Mouse (Mus musculus): ENCODE measurements around the gene Sipa1l3. TPM values are rescaled to one million over a fixed set of nuclear protein-coding genes. Genes with fewer than 3 reads are reported as not detected.

The Sipa1l3 gene
- polyA plus RNA-seq, 1 experiment from 2014 or later: 9.7 TPM

DNA sequence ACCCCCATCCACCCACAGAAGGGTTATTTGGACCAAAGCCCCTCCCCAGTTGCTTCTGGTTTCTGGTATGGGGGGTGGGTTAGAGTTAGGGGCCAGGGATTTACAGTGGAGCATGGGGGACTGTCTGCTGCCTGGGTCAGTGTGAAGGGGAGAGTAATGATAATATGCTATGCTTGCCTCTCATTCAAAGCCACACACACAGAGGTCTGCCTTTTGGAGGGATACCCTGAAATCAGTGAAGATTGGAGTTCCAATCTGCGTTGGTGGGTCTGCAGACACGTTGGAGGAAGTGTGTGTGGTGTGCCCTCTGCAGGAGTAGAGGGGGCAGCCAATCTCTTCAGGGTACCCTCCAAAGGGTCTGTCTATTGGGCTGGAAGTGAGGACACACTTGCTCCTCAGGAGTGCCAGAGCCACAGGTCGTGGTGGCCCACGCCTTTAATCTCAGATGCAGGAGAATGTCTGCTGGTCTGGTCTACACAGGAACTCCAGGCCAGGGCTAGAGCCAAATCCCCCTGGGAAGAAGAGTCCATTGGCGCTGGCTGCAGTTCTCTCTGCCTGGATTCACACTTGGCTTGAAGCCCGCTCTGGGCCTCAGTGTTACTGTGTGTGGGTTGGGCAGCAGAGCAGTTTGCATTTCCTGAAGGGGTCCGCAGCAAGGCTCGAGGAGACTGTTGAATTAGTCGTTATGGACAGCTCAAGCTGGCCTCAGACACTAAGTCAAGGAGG is 213.0 kb downstream of the Sipa1l3 start:
- ATAC-seq (ENCODE audit: low FRiP score, low TSS enrichment) (no peak), DNase-seq (ENCODE audit: low spot score) (no peak)
- Histone ChIP-seq H3K9me3 (ENCODE audit: control insufficient read depth, low read length) (no peaks in the 10 kb centered on the region), H3K27ac (replicated peaks) (no peak overlapping the region), H3K36me3 (ENCODE audit: control insufficient read depth, insufficient read depth, low read length) (no peaks in the 10 kb centered on the region), H3K9ac (ENCODE audit: low read length) (peak overlapping the region; percentile 23; the same call in 1 of the 2 replicates), H3K27me3 (ENCODE audit: control insufficient read depth, insufficient read depth, low read length) (no peaks in the 10 kb centered on the region), H3K4me3 (ENCODE audit: low read depth, low read length) (peak overlapping the region; percentile 41), H3K4me2 (replicated peaks; ENCODE audit: low read depth) (peak overlapping the region; percentile 89), H3K4me1 (replicated peaks; ENCODE audit: control insufficient read depth, insufficient read depth) (0 out of 2 replicates have a peak, but pooled peaks cover 2% of the 10 kb centered on the region)
- WGBS: 56% methylated on average over 9 of the region's 9 CpGs
- TF ChIP-seq EP300 (optimal IDR thresholded peaks at IDR 0.05): no peak
- TF ChIP-seq CTCF (IDR thresholded peaks at IDR 0.05; ENCODE audit: low read depth): no peak

DNA sequence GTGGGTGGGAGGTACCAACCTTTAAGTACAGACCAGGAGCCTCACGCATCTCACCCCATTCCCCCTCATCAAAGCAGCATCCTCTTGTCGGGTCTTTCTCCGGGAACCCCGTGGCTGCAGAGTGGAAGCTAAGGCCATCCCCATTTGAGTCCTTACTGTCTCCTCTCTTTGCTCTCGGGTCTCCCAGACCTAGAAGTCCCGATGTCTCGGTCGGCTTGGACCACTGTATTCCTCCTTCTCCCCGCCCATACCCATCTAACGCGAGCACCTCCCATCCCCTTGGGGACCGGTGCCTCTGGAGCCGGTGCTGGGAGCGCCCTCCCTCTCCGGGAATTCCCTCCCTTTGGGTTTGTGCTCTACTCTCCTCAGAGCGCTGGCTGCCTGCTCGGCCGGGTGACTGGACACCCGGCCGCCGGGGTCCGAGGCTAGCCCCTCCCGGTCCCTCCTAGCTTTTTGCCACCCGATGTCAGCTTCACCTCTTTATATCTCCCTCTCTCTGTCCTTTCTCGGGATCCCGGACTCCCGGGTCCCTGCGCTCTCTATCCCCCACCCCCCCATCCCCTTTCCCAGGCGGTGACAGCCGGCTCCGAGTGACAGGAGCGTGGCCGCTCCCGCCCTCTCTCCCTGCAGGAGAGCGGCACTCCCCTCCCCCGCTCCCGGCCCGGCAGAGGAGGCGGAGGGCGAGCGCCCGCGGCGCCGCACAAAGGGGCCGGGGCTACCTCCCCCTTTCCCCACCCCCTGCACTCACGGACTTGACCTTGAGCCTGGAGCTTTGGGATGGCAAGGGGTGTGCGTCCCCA is 213.8 kb downstream of the Sipa1l3 start:
- ATAC-seq (ENCODE audit: low FRiP score, low TSS enrichment) (no peak), DNase-seq (ENCODE audit: low spot score) (no peak)
- Histone ChIP-seq H3K9ac (ENCODE audit: low read length) (peak overlapping the region; percentile 23; the same call in 1 of the 2 replicates), H3K27me3 (ENCODE audit: control insufficient read depth, insufficient read depth, low read length) (no peaks in the 10 kb centered on the region), H3K4me3 (ENCODE audit: low read depth, low read length) (peak overlapping the region; percentile 41), H3K4me2 (replicated peaks; ENCODE audit: low read depth) (peak overlapping the region; percentile 89), H3K9me3 (ENCODE audit: control insufficient read depth, low read length) (no peaks in the 10 kb centered on the region), H3K27ac (replicated peaks) (no peak overlapping the region), H3K36me3 (ENCODE audit: control insufficient read depth, insufficient read depth, low read length) (no peaks in the 10 kb centered on the region), H3K4me1 (replicated peaks; ENCODE audit: control insufficient read depth, insufficient read depth) (0 out of 2 replicates have a peak, but pooled peaks cover 2% of the 10 kb centered on the region)
- 1% methylated on average over 48 of the region's 48 CpGs for WGBS
- TF ChIP-seq EP300 (optimal IDR thresholded peaks at IDR 0.05) (no peak), CTCF (IDR thresholded peaks at IDR 0.05; ENCODE audit: low read depth) (no peak)

DNA sequence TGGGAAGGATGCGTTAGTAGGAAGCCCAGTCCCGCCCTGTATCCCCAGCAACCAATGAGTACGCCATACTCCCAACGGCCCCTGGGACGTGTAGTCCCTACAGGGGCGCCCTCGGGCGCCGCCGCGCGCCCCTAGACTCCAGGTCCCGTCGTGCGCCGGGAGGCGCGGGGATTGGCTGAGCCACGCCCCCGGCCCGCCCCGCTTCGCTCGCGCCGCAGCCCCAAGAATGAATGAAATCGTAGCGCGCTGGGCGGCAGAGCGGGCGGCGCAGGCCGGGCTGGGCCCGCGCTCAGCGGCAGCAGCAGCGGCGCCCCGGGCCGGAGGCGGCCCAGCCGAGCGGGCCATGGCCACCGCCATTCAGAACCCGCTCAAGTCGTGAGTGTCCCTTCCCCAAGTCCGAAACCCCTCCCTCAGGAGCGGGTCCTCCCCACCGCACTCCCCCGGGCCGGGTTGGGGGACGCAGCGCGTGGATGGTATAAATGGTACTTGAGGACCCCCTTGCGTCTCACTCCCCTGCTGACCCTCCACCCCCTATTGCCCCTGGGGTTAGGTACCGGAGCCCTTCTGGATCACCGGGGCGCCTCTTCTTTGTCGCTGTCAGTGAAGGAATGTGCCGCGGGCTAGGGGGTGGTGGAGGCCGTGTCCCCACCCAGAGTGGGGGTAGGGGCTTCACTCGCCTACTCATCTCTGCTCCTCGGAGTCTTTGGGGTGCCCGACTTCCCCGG is 214.5 kb downstream of the Sipa1l3 start, which contains the start of gene Dpf1:
Gene Dpf1 (plus strand): TSS at position 214 of the 725 bp plus-strand sequence.
- no peaks in the 10 kb centered on the region for H3K27me3 ChIP-seq (ENCODE audit: control insufficient read depth, insufficient read depth, low read length)
- ATAC-seq (ENCODE audit: low FRiP score, low TSS enrichment) (peak; percentile 85), DNase-seq (ENCODE audit: low spot score) (peak; percentile 89)
- under 1% methylated on average over 64 of the region's 67 CpGs for WGBS
- peak within 1 kb of the TSS; percentile 41 for H3K4me3 ChIP-seq (ENCODE audit: low read depth, low read length)
- H3K9ac ChIP-seq (ENCODE audit: low read length): peak within 1 kb of the TSS; percentile 51
- H3K4me2 ChIP-seq (replicated peaks; ENCODE audit: low read depth): peak within 1 kb of the TSS; percentile 89
- no peaks in the 10 kb centered on the region for H3K9me3 ChIP-seq (ENCODE audit: control insufficient read depth, low read length)
- H3K36me3 ChIP-seq (ENCODE audit: control insufficient read depth, insufficient read depth, low read length): no peaks in the 10 kb centered on the region
- TF ChIP-seq EP300 (optimal IDR thresholded peaks at IDR 0.05) (no peak), CTCF (IDR thresholded peaks at IDR 0.05; ENCODE audit: low read depth) (peak; percentile 39; the same call in 1 of the 2 replicates)
- H3K27ac ChIP-seq (replicated peaks): no peak within 1 kb of the TSS
- 0 out of 2 replicates have a peak, but pooled peaks cover 2% of the 10 kb centered on the region for H3K4me1 ChIP-seq (replicated peaks; ENCODE audit: control insufficient read depth, insufficient read depth)

DNA sequence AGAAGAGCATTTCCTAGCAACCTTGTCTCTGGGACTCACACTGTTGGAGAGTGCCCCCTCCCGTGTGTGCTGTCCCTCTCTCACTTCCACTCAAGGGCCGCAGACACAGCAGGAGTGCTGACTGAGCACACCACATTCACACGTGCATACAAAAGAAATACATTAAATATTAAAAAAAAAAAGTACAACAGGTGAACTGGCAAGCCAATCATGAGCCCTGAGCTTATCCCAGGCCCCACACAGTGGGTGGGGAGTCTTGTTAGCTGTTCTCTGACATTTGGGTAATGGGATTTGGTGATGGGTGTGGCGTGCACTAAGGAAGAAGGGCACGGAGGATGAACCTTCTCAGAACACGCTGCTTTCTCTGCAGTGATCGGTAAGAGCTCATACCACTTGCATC is 215.8 kb downstream of the Sipa1l3 start:
- H3K36me3 ChIP-seq (ENCODE audit: control insufficient read depth, insufficient read depth, low read length): no peaks in the 10 kb centered on the region
- H3K9me3 ChIP-seq (ENCODE audit: control insufficient read depth, low read length): no peaks in the 10 kb centered on the region
- no peak overlapping the region for H3K9ac ChIP-seq (ENCODE audit: low read length)
- no peaks in the 10 kb centered on the region for H3K27me3 ChIP-seq (ENCODE audit: control insufficient read depth, insufficient read depth, low read length)
- TF ChIP-seq CTCF (IDR thresholded peaks at IDR 0.05; ENCODE audit: low read depth) (no peak), EP300 (optimal IDR thresholded peaks at IDR 0.05) (no peak)
- H3K4me1 ChIP-seq (replicated peaks; ENCODE audit: control insufficient read depth, insufficient read depth): 0 out of 2 replicates have a peak, but pooled peaks cover 2% of the 10 kb centered on the region
- no peak overlapping the region for H3K4me2 ChIP-seq (replicated peaks; ENCODE audit: low read depth)
- no peak for DNase-seq (ENCODE audit: low spot score)
- H3K4me3 ChIP-seq (ENCODE audit: low read depth, low read length): no peak overlapping the region
- 64% methylated on average over 7 of the region's 7 CpGs for WGBS
- H3K27ac ChIP-seq (replicated peaks): no peak overlapping the region
- ATAC-seq (ENCODE audit: low FRiP score, low TSS enrichment): no peak

DNA sequence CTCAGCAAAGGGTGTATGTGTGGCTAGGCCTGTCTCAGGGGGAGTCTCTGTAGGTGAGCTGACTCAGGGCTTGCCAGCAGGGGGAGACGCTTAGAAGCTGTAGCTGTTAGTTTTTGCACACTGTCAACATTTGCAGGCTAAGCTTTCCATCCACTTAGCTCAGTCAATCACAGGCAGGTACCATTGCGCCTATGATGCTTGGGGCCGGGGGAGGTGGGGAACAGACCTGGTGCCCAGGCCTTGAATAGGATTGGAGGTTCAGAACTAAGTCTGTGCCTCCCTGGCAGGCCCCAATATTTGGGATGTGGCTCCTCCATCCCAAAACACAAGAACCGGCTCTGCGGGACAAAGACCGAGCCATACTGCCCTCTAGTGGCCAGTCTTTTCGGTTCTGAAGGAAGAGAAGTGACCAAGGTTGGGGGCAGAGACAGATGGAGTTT is 217.3 kb downstream of the Sipa1l3 start:
- no peaks in the 10 kb centered on the region for H3K27me3 ChIP-seq (ENCODE audit: control insufficient read depth, insufficient read depth, low read length)
- H3K4me2 ChIP-seq (replicated peaks; ENCODE audit: low read depth): 0 out of 2 replicates have a peak overlapping the region, but pooled peaks have one; percentile 5
- H3K4me3 ChIP-seq (ENCODE audit: low read depth, low read length): no peak overlapping the region

More for the DNA sequence above, 217.3 kb downstream of the Sipa1l3 start:
- H3K9ac ChIP-seq (ENCODE audit: low read length): no peak overlapping the region
- H3K9me3 ChIP-seq (ENCODE audit: control insufficient read depth, low read length): no peaks in the 10 kb centered on the region
- peak; percentile 77 for TF ChIP-seq CTCF (IDR thresholded peaks at IDR 0.05; ENCODE audit: low read depth)
- no peak for TF ChIP-seq EP300 (optimal IDR thresholded peaks at IDR 0.05)
- no peak overlapping the region for H3K27ac ChIP-seq (replicated peaks)
- peak; percentile 70 for DNase-seq (ENCODE audit: low spot score)
- 0 out of 2 replicates have a peak, but pooled peaks cover 2% of the 10 kb centered on the region for H3K4me1 ChIP-seq (replicated peaks; ENCODE audit: control insufficient read depth, insufficient read depth)
- ATAC-seq (ENCODE audit: low FRiP score, low TSS enrichment): no peak
- H3K36me3 ChIP-seq (ENCODE audit: control insufficient read depth, insufficient read depth, low read length): no peaks in the 10 kb centered on the region
- under 1% methylated on average over 7 of the region's 7 CpGs for WGBS

Data from stomach, postnatal 0 days (tissue).